Mouse (Mus musculus) heart, embryonic 10.5 days (tissue): ENCODE measurements around the gene Dnajc15. TPM values are rescaled to one million over a fixed set of nuclear protein-coding genes. Genes with fewer than 3 reads are reported as not detected.

Experiments used
- DNase-seq: peaks from one replicate; pipeline ENCODE4 v3.0.0-alpha.2; 2017; ENCODE audit warnings: low spot score
- H3K27ac ChIP-seq: fragments of 300-500 bp; sonication (generic); 2 replicates; pipeline ENCODE4 v1.5.1; 2016; ENCODE audit warnings: mild to moderate bottlenecking
- H3K27me3 ChIP-seq: fragments of 300-500 bp; sonication (generic); 2 replicates; pipeline ENCODE4 v1.6.1; 2016; ENCODE audit warnings: mild to moderate bottlenecking; ENCODE audit not compliant: poor library complexity, insufficient read depth, severe bottlenecking
- H3K36me3 ChIP-seq: fragments of 300-500 bp; sonication (generic); 2 replicates; pipeline ENCODE4 v1.6.1; 2016; ENCODE audit warnings: mild to moderate bottlenecking, moderate library complexity
- H3K4me1 ChIP-seq: fragments of 300-500 bp; sonication (generic); 2 replicates; pipeline ENCODE4 v1.6.1; 2016; ENCODE audit warnings: mild to moderate bottlenecking
- H3K4me3 ChIP-seq: fragments of 300-500 bp; sonication (generic); 2 replicates; pipeline ENCODE4 v1.5.1; 2016; ENCODE audit warnings: mild to moderate bottlenecking, moderate library complexity
- H3K9me3 ChIP-seq: fragments of 300-500 bp; sonication (generic); 2 replicates; pipeline ENCODE4 v1.6.1; 2016; ENCODE audit warnings: mild to moderate bottlenecking, moderate library complexity
- WGBS: fragments of 180-500 bp; shearing (Covaris S2); methylation state at CpG from one replicate; pipeline ENCODE4 v1.1.7; 2016; 5-methylcytosine and 5-hydroxymethylcytosine counted together
- polyA plus RNA-seq: library from polyadenylated mRNA; unstranded; fragments of >200 nt; fragmentation: Nextera tagmentation; extraction: Ambion mirVana; gene quantifications from 2 replicates; pipeline ENCODE4 v1.2.1, GENCODE M21; 2016

The Dnajc15 gene
- polyA plus RNA-seq: 123 and 138 TPM in 2 replicates

DNA sequence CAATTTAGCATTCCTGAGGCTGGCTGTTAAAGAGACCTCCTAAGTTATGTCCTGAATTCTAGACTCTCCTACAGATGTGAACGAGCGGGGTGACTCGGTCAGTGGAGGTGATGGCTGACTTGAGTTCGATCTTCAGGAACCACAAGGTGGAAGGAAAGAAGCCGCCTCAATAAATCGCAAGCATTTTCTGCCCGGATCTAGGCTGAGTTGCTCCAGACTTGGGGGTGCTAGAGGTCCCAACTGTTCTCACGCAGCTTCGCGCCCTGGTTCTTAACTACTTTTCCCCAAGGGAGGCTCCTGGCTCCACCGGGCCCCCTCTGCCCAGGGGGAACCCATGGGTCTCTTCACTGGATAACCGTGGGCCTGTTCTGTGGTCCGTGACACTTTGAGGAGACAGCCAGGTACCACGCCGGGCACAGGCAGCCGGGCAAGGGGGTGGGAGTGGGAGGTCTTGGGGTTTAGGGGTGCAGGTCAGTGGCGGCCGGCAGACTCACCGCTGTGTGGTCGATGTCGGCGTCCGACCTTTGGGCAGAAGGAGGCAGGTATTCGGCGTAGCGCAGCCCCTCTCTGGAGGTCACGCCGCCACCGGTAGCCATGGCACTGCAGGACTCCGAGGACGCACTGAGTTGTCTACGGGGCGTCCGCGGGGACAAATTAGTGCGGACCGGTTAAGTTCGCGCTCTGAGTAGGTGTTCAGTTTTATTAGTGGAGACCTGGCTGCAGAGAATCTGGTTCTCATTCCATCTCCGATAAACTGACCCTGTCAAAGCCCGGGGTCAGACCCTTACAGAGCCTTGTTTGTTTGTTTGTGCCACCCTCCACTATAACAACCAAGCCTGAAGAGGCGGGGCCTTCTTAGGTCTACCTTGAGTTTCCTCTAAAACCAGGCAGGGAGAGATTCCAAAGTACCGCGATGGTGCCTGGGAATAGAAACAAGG lies at the start of gene Dnajc15:
Gene Dnajc15 (minus strand): TSS at position 822 of the 938 bp plus-strand sequence.
- Histone ChIP-seq H3K9me3 (no peaks in the 10 kb centered on the region), H3K27me3 (no peaks in the 10 kb centered on the region), H3K27ac (peak within 1 kb of the TSS; percentile 92), H3K4me1 (peaks cover 6% of the 10 kb centered on the region; the same call in 1 of the 2 replicates), H3K36me3 (peaks cover 8% of the 10 kb centered on the region; the same call in 1 of the 2 replicates), H3K4me3 (peak within 1 kb of the TSS; percentile 81)
- peak; percentile 93 for DNase-seq
- whole genome bisulfite sequencing: 2% methylated on average over 44 of the region's 44 CpGs

DNA sequence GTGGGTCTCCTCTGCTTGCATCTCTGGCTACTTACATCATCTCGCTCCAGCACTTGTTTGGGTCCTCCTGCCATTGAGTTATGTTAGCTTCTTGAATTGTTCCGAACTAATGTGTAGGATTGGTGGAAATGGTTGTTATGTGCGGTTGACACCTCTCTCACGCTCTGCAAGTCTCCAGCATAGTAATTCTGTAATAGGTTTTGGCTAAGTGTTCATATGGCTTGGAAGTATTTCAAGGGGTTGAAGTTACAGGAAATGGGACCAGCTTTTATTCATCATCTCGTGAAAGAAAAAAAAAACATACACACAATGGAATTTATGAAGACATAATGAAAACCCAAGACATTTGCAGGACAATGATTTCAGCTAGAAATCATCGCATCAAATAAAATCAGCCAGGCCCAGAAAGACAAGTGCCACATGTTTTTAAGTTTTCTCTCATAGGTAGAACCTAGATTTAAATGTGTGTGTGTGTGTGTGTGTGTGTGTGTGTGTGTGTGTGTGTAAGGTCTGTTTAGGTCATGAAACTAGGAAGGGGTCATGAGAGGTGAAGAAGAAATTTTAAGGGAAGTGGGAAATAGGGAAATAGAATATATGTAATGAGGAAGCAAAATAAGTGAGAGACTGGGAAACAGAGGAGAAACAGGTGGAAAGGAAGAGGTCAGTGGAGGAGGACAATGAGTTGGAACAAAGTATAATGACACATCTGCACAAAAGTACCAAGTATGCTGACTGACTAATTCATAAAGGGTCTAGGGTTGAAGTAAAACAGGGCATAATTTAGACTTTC lies 48.3 kb upstream of the Dnajc15 start:
- WGBS: 86% methylated on average over 6 of the region's 6 CpGs

DNA sequence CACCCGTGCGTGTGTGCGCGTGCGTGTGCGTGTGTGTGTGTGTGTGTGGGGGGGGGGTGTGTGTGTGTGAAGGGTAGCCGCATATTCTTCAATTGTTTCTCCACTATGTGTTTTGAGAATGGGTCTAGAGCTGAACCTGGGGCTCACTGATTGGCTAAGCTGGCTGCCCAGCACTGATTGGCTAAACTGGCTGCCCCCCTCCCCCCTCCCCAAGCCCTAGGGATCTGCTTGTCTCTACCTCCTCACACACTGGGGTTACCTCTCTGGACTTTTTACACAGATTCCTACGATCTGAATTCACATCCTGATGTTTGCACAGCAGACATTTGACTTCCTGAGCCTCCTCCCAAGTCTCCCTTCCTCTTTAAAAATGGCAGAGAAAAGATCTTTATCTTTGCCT lies 46.7 kb upstream of the Dnajc15 start:
- no peak overlapping the region for H3K4me3 ChIP-seq
- H3K27me3 ChIP-seq: no peaks in the 10 kb centered on the region
- H3K27ac ChIP-seq: no peak overlapping the region
- no peaks in the 10 kb centered on the region for H3K36me3 ChIP-seq
- DNase-seq: no peak
- WGBS: 84% methylated on average over 8 of the region's 8 CpGs
- no peaks in the 10 kb centered on the region for H3K4me1 ChIP-seq
- H3K9me3 ChIP-seq: no peaks in the 10 kb centered on the region

More for the DNA sequence above, 48.3 kb upstream of the Dnajc15 start:
- Histone ChIP-seq H3K4me1 (no peaks in the 10 kb centered on the region), H3K27ac (no peak overlapping the region), H3K9me3 (no peaks in the 10 kb centered on the region), H3K4me3 (no peak overlapping the region), H3K27me3 (no peaks in the 10 kb centered on the region), H3K36me3 (no peaks in the 10 kb centered on the region)
- no peak for DNase-seq

DNA sequence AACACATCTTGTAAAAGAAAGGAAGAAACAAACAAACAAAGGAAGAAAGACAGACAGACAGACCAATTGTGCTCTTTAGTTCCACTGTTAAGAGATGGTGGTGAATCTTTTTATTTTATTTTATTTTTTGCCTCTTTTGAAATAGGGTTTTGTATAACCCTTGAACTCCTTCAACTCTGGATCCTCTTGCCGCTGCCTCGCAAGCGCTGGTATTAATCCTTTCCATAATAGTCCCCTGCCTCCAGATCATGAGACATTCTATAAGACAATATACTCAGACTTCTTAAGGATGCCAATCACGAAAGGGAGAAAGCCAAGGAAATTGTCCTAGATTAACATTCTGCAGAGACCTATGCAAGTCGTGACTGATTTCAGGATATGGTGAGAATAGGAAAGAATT lies 40.9 kb upstream of the Dnajc15 start:
- Histone ChIP-seq H3K4me1 (no peaks in the 10 kb centered on the region), H3K27ac (no peak overlapping the region), H3K9me3 (no peaks in the 10 kb centered on the region), H3K36me3 (no peaks in the 10 kb centered on the region), H3K4me3 (no peak overlapping the region), H3K27me3 (no peaks in the 10 kb centered on the region)
- 93% methylated on average over 5 of the region's 5 CpGs for WGBS
- no peak for DNase-seq

DNA sequence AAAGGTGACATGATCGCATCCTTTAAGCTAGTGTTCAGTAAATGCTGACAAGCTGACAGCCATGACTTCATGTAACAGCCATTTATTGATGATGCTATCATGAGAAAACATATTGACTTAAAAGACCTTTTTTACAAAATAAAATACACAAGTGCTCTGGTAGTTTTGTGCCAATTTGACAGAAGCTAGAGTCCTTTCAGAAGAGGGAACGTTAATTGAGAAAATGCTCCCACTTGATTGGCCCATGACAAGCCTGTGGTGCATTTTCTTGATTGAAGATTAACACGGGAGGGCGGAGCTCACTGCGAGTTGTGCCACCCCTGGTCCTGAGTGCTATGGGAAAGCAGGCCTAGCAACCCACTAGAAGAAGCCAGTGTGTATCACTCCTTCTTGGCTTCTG lies 31.7 kb upstream of the Dnajc15 start:
- Histone ChIP-seq H3K4me1 (no peaks in the 10 kb centered on the region; the same call in 1 of the 2 replicates), H3K9me3 (no peaks in the 10 kb centered on the region), H3K27ac (no peak overlapping the region), H3K36me3 (no peaks in the 10 kb centered on the region), H3K4me3 (no peak overlapping the region), H3K27me3 (no peaks in the 10 kb centered on the region)
- WGBS: 88% methylated on average over 5 of the region's 5 CpGs
- DNase-seq: no peak

DNA sequence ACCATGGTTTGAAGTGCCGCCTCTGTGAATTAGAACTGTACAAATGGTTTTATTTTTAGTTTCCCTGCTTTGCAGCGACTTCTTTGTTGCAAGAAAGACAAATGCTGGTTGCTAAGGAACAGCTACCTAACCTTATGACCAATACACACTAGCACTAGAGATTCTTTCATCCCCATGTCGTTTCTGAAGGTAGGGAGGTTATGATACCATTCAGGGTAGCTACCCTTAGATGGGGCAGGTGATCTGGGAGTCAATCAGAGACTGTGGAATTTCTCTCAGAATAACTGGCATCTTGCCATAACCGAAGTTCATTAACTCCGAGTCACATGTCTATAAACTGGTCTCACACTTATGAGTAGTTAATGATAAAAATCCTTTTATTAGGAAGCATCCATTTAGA lies 30.5 kb upstream of the Dnajc15 start:
- Histone ChIP-seq H3K4me3 (no peak overlapping the region), H3K27me3 (no peaks in the 10 kb centered on the region), H3K27ac (no peak overlapping the region), H3K9me3 (no peaks in the 10 kb centered on the region), H3K36me3 (no peaks in the 10 kb centered on the region), H3K4me1 (no peaks in the 10 kb centered on the region; the same call in 1 of the 2 replicates)
- 64% methylated on average over 5 of the region's 5 CpGs for WGBS
- DNase-seq: no peak

DNA sequence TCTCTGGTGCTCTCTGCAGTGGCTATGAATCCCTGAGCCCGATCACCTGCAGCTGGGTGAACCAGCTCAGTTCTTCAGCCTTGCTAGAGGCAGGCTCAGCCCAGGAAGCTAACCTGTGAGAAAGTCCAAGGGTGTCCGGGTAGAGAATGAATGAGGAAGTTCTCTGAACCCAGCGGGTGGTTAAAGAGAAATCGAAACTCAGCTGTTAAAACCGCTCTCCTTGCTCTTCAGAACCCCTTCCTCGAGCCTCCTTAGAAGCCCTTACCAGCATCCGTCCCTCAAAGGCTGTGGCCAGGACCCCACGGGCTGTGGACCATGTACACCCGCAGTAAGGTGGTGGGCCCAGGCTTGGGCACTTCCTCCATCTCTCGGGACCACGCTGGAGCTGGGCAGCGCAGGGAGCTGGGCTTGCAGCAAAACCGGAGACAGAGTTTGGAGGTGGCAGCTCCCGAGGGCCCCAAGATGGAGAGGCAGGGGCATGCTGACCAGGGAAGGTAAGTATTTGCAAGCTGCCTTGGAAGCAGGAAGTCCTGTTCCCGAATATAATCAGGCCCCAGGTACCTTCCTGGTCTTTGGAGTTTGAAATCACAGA lies 29.3 kb upstream of the Dnajc15 start, which contains the start of gene Epsti1:
Gene Epsti1 (plus strand): TSS at position 69 of the 592 bp plus-strand sequence.
- no peak within 1 kb of the TSS for H3K27ac ChIP-seq
- no peaks in the 10 kb centered on the region for H3K27me3 ChIP-seq
- no peaks in the 10 kb centered on the region for H3K36me3 ChIP-seq
- no peaks in the 10 kb centered on the region; the same call in 1 of the 2 replicates for H3K4me1 ChIP-seq
- no peak within 1 kb of the TSS; the same call in 1 of the 2 replicates for H3K4me3 ChIP-seq
- H3K9me3 ChIP-seq: no peaks in the 10 kb centered on the region
- 60% methylated on average over 15 of the region's 15 CpGs for WGBS
- DNase-seq: no peak

DNA sequence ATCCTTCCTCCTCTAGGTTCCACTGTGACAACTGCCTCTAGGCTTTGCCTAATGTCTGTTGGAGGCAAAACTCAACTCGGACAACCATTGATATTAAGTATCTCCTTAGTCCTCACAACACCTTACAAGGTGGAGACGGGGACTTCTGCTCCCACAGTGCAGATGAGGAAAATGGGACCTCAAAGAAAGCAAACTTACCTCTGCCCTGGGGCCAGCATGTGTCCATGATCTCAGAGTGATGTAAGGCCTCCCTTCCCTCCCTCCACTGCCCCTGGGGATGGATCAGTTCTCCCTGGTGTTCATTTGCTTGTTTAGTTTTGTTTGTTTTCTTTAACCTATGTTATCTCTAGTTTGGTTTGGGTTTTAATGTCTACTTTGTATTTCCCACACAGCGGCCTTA lies 27.6 kb upstream of the Dnajc15 start:
- WGBS: 78% methylated on average over 3 of the region's 3 CpGs
- H3K9me3 ChIP-seq: no peaks in the 10 kb centered on the region

DNA sequence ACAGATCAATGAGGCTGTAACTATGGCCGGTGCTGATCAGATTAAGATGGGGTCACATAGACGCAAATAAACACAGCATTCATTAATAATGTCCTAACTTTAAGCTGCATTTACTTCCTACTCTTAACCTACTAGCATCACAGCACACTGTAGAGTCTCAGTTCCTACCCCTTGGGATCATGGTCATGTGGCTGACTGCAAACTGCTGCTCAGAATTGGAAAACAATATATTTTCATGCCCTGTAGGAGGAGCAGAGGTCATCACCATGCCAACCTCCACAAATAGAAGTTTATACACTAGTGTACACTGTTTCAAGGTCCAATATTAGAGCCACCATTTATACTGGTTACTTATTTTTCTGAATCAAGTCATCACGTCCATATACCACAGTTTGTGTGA lies 21.0 kb upstream of the Dnajc15 start:
- H3K9me3 ChIP-seq: no peaks in the 10 kb centered on the region
- DNase-seq: no peak

More for the DNA sequence above, 27.6 kb upstream of the Dnajc15 start:
- Histone ChIP-seq H3K36me3 (no peaks in the 10 kb centered on the region), H3K27ac (no peak overlapping the region), H3K4me3 (no peak overlapping the region), H3K4me1 (no peaks in the 10 kb centered on the region; the same call in 1 of the 2 replicates), H3K27me3 (no peaks in the 10 kb centered on the region)
- no peak for DNase-seq

DNA sequence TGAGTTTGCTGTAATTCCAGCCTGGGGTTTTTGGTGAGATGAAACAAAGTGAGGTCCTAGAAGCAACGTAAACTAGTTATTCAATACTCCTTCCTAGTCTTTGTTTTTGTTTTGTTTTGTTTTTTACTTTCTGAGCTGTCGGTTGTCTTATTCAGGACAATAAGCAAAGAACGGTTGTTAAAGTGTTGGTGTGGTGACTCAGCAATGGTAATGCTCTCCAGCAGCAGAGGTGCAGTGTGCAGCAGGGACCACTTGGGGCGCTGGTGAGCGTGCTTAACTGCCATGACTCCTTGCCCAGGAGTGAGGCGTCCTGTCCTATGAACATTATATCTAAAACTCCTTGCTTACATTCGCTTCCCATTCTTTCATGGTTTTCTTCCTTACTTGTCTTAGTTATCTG lies 15.0 kb upstream of the Dnajc15 start:
- Histone ChIP-seq H3K4me1 (no peaks in the 10 kb centered on the region), H3K4me3 (no peak overlapping the region), H3K9me3 (no peaks in the 10 kb centered on the region), H3K27ac (no peak overlapping the region), H3K36me3 (no peaks in the 10 kb centered on the region), H3K27me3 (no peaks in the 10 kb centered on the region)
- no peak for DNase-seq
- 82% methylated on average over 7 of the region's 7 CpGs for WGBS

More for the DNA sequence above, 21.0 kb upstream of the Dnajc15 start:
- H3K36me3 ChIP-seq: no peaks in the 10 kb centered on the region
- H3K4me3 ChIP-seq: no peak overlapping the region
- H3K27ac ChIP-seq: no peak overlapping the region
- H3K4me1 ChIP-seq: no peaks in the 10 kb centered on the region
- H3K27me3 ChIP-seq: no peaks in the 10 kb centered on the region
- WGBS: 74% methylated on average over 3 of the region's 3 CpGs

DNA sequence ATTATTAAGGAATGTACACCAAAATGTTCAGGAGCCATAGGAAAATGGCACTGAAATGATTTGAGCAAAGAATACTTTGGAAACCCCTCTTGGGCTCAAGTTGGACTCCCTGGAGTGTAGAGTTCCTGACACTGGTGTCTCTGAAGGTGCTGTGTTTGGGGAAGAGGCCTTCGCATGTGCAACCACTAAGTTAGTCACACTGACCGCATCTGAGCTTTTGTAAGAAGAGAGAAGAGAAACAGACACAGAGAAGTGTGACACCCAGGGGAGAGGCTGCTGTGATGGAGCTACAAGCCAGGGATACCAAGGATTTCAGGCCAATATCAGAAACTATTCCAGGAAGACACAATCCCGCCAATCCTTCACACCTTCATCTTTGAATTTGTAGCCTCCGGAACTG lies 12.0 kb upstream of the Dnajc15 start:
- no peak overlapping the region for H3K4me3 ChIP-seq
- H3K27me3 ChIP-seq: no peaks in the 10 kb centered on the region
- H3K9me3 ChIP-seq: no peaks in the 10 kb centered on the region
- H3K27ac ChIP-seq: no peak overlapping the region
- no peaks in the 10 kb centered on the region for H3K36me3 ChIP-seq
- 79% methylated on average over 4 of the region's 4 CpGs for WGBS
- DNase-seq: no peak
- H3K4me1 ChIP-seq: no peaks in the 10 kb centered on the region

DNA sequence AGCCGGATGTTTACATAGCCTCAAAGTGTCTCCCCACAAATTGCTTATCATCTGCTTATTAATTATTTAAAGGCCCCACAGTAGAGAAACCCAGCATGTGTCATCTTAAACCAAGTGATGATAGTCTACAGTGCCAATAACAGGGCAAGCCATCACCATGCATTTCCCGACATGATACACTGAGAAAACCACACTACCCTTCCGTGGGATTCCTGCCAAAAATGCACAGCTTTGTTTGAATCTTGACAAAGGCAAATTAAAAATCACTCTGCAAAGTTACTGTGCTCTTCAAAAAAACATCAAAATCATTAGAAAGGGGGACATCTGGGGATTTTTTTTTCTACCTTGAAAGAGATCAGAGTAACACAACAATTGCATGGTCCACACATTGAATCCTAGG lies 11.5 kb upstream of the Dnajc15 start:
- Histone ChIP-seq H3K4me1 (no peaks in the 10 kb centered on the region), H3K27me3 (no peaks in the 10 kb centered on the region), H3K4me3 (no peak overlapping the region), H3K36me3 (no peaks in the 10 kb centered on the region), H3K9me3 (no peaks in the 10 kb centered on the region), H3K27ac (no peak overlapping the region)
- no peak for DNase-seq
- WGBS: 85% methylated on average over 3 of the region's 3 CpGs
